Mouse (Mus musculus): ENCODE measurements around the gene Fbxl18.

GRCm38 (mm10) chr5:142911629-142912028 lies 16.4 kb upstream of the Fbxl18 start:
- TF ChIP-seq CTCF (IDR thresholded peaks at IDR 0.05), result no peak
- TF ChIP-seq EP300 (IDR thresholded peaks at IDR 0.05; ENCODE audit: insufficient read depth, low read depth, low read length), result no peak
- TF ChIP-seq POLR2A (IDR thresholded peaks at IDR 0.05; ENCODE audit: insufficient read depth, low read depth, low read length), result no peak
